Comparison of ENCODE assay signal across 12 mouse cellular contexts in genomic region chr2:12049386-12049785, GRCm38 (mm10).
DNase-seq lines count a peak whose midpoint lies in the region; ATAC-seq and TF ChIP-seq lines count a peak whose summit lies in the region.
"Had no signal": no experiment of that assay in that cellular context is flagged by ENCODE, and none has a peak within 500 bp of the region (broad histone marks: within the 10 kb centered on the region; RNA-seq: fewer than 3 reads in every experiment).

No protein-coding gene starts in this region.

- H3K9me3 ChIP-seq in heart, postnatal 0 days (replicated peaks; ENCODE audit: control insufficient read depth, low read length): no peaks in the 10 kb centered on the region
- H3K9me3 ChIP-seq in embryonic facial prominence, embryonic 14.5 days (ENCODE audit: control insufficient read depth, low read length): 0 out of 2 replicates have a peak, but pooled peaks cover 3% of the 10 kb centered on the region
- 0 out of 2 replicates have a peak, but pooled peaks cover 3% of the 10 kb centered on the region for H3K9me3 ChIP-seq in kidney, embryonic 15.5 days (replicated peaks)
- H3K9me3 ChIP-seq: intestine, embryonic 15.5 days; midbrain, embryonic 13.5 days; neural tube, embryonic 12.5 days; stomach, embryonic 15.5 days had no signal

- 0 out of 2 replicates have a peak, but pooled peaks have one; percentile 24 for ATAC-seq in heart, postnatal 0 days (ENCODE audit: insufficient read depth, low read depth)
- no peak for ATAC-seq in embryonic facial prominence, embryonic 14.5 days (ENCODE audit: low read depth)
- ATAC-seq in kidney, embryonic 15.5 days (replicated peaks; ENCODE audit: low FRiP score): no peak
- ATAC-seq: intestine, embryonic 15.5 days; lung, postnatal 0 days; midbrain, embryonic 13.5 days had no signal

- no peaks in the 10 kb centered on the region for H3K27me3 ChIP-seq in heart, postnatal 0 days (ENCODE audit: control insufficient read depth, insufficient read depth, low read length)
- no peaks in the 10 kb centered on the region for H3K27me3 ChIP-seq in embryonic facial prominence, embryonic 14.5 days (replicated peaks; ENCODE audit: control insufficient read depth, insufficient read depth, low read length)
- no peaks in the 10 kb centered on the region for H3K27me3 ChIP-seq in kidney, embryonic 15.5 days
- H3K27me3 ChIP-seq: intestine, embryonic 15.5 days; midbrain, embryonic 13.5 days; neural tube, embryonic 12.5 days; stomach, embryonic 15.5 days had no signal

- DNase-seq in heart, postnatal 0 days (ENCODE audit: low spot score): no peak
- DNase-seq in heart, postnatal 36 days: no peak
- DNase-seq in Muller cell, postnatal 12 days (ENCODE audit: inconsistent ontology term): peak; percentile 26
- DNase-seq in embryonic facial prominence, embryonic 14.5 days (ENCODE audit: low spot score): no peak
- DNase-seq in left cerebral cortex, postnatal 36 days (ENCODE audit: low spot score in 2 of 2): peak; percentile 10 to 17
- DNase-seq in lung, postnatal 25 days (ENCODE audit: low spot score): no peak

- H3K9ac ChIP-seq in heart, postnatal 0 days (replicated peaks; ENCODE audit: low read depth, low read length): no peak overlapping the region
- no peak overlapping the region for H3K9ac ChIP-seq in embryonic facial prominence, embryonic 14.5 days (ENCODE audit: low read depth, low read length)
- H3K9ac ChIP-seq in kidney, embryonic 15.5 days: no peak overlapping the region
- H3K9ac ChIP-seq: intestine, embryonic 15.5 days; midbrain, embryonic 13.5 days; neural tube, embryonic 12.5 days; stomach, embryonic 15.5 days had no signal

- H3K36me3 ChIP-seq in heart, postnatal 0 days (replicated peaks; ENCODE audit: control insufficient read depth, insufficient read depth, low read length): no peaks in the 10 kb centered on the region
- H3K36me3 ChIP-seq in embryonic facial prominence, embryonic 14.5 days (ENCODE audit: control insufficient read depth, insufficient read depth, low read length): no peaks in the 10 kb centered on the region
- H3K36me3 ChIP-seq in kidney, embryonic 15.5 days: no peaks in the 10 kb centered on the region
- H3K36me3 ChIP-seq: intestine, embryonic 15.5 days; midbrain, embryonic 13.5 days; neural tube, embryonic 12.5 days; stomach, embryonic 15.5 days had no signal

- H3K4me3 ChIP-seq in heart, postnatal 0 days (ENCODE audit: low read depth, low read length): no peak overlapping the region
- no peak overlapping the region for H3K4me3 ChIP-seq in embryonic facial prominence, embryonic 14.5 days (ENCODE audit: low read depth, low read length)
- no peak overlapping the region for H3K4me3 ChIP-seq in kidney, embryonic 15.5 days (replicated peaks)
- H3K4me3 ChIP-seq: intestine, embryonic 15.5 days; midbrain, embryonic 13.5 days; neural tube, embryonic 12.5 days; stomach, embryonic 15.5 days had no signal

- peaks cover 6% of the 10 kb centered on the region for H3K4me1 ChIP-seq in heart, postnatal 0 days (ENCODE audit: control insufficient read depth, insufficient read depth)
- peaks cover 13% of the 10 kb centered on the region; the same call in 1 of the 2 replicates for H3K4me1 ChIP-seq in embryonic facial prominence, embryonic 14.5 days (ENCODE audit: control insufficient read depth, insufficient read depth, low read length)
- H3K4me1 ChIP-seq in kidney, embryonic 15.5 days: peaks cover 12% of the 10 kb centered on the region
- H3K4me1 ChIP-seq: midbrain, embryonic 13.5 days; neural tube, embryonic 12.5 days had no signal

- H3K4me2 ChIP-seq in heart, postnatal 0 days (ENCODE audit: low read depth, low read length): 0 out of 2 replicates have a peak overlapping the region, but pooled peaks have one; percentile 18
- H3K4me2 ChIP-seq in embryonic facial prominence, embryonic 14.5 days (ENCODE audit: low read depth, low read length): 0 out of 2 replicates have a peak overlapping the region, but pooled peaks have one; percentile 11
- H3K4me2 ChIP-seq in kidney, embryonic 15.5 days: no peak overlapping the region
- H3K4me2 ChIP-seq: intestine, embryonic 15.5 days; midbrain, embryonic 13.5 days; neural tube, embryonic 12.5 days; stomach, embryonic 15.5 days had no signal

- TF ChIP-seq EP300 in heart, postnatal 0 days (IDR thresholded peaks at IDR 0.05; ENCODE audit: low read depth): no peak

- intact Hi-C loops in heart, postnatal 36 days (cut with DNase I): no loop called here
- intact Hi-C loops in left cerebral cortex, postnatal 36 days (cut with DNase I): no loop called here

- 35% methylated on average over 7 of the region's 7 CpGs for WGBS in heart, postnatal 0 days
- WGBS in embryonic facial prominence, embryonic 14.5 days: 28% methylated on average over 7 of the region's 7 CpGs
- 78% methylated on average over 7 of the region's 7 CpGs for WGBS in kidney, embryonic 15.5 days

- H3K27ac ChIP-seq in heart, postnatal 0 days (ENCODE audit: low read depth): 0 out of 2 replicates have a peak overlapping the region, but pooled peaks have one; percentile 22
- H3K27ac ChIP-seq in embryonic facial prominence, embryonic 14.5 days (replicated peaks; ENCODE audit: low read depth, low read length): no peak overlapping the region; the same call in 1 of the 2 replicates
- no peak overlapping the region for H3K27ac ChIP-seq in kidney, embryonic 15.5 days
- H3K27ac ChIP-seq: intestine, embryonic 15.5 days; midbrain, embryonic 13.5 days; neural tube, embryonic 12.5 days; stomach, embryonic 15.5 days had no signal

- TF ChIP-seq CTCF in heart, postnatal 0 days (IDR thresholded peaks at IDR 0.05; ENCODE audit: low read depth): no peak

Comparison
In these comparisons a context has a peak if more than half of its experiments do, and no peak if none do; other contexts are left out.
1. DNase-seq: peak in Muller cell, postnatal 12 days (single experiment) and left cerebral cortex, postnatal 36 days (2 of 2); none in heart, postnatal 0 days (single experiment), heart, postnatal 36 days (0 of 2), embryonic facial prominence, embryonic 14.5 days (single experiment) and lung, postnatal 25 days (single experiment).